Mouse (Mus musculus): ENCODE results near the gene Cops7a. TPM values are rescaled to one million over a fixed set of nuclear protein-coding genes. Genes with fewer than 3 reads are reported as not detected.
A peak's percentile ranks its signal among the peaks of the same experiment; 100 is the strongest.

Gene Cops7a
- polyA plus RNA-seq, 1 experiment, result 154 TPM

DNA sequence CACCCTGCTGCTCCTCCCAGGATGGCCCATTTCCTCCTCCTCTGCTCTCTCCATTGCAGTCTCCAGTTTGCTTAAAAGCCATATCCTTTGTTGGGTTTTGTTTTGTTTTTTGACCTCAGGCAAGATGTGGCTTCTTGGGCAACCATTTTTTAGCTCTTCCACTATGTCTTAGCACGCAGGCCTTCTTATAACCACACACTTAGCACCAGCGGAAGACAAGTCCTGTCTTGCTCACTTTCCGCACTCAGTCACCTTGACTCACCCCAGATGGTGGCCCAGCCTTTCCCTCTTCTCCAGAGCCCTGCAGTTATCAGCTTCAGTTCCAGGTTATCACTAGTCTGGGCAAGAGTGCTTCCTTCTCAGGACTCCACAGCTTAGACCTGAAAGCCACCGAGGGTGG, 10.1 kb downstream of the Cops7a start:
- no peak for TF ChIP-seq CTCF (IDR thresholded peaks at IDR 0.05; ENCODE audit: low read depth, low read length)
- H3K36me3 ChIP-seq (ENCODE audit: control insufficient read depth, insufficient read depth, low read length, poor library complexity, severe bottlenecking), result peaks cover 25% of the 10 kb centered on the region
- H3K9me3 ChIP-seq (replicated peaks; ENCODE audit: control insufficient read depth, insufficient read depth, low read length, poor library complexity, severe bottlenecking), result peaks cover 38% of the 10 kb centered on the region
- no peaks in the 10 kb centered on the region for H3K27me3 ChIP-seq (ENCODE audit: control insufficient read depth, insufficient read depth, low read length, poor library complexity, severe bottlenecking)
- peak overlapping the region; percentile 99 for H3K27ac ChIP-seq (ENCODE audit: insufficient read depth, low read length)
- no peak overlapping the region for H3K9ac ChIP-seq (ENCODE audit: low read depth, poor library complexity, severe bottlenecking)
- no peaks in the 10 kb centered on the region for H3K4me1 ChIP-seq (ENCODE audit: control insufficient read depth, insufficient read depth, low read length)
- no peak overlapping the region for H3K4me3 ChIP-seq (ENCODE audit: low read depth, low read length)

DNA sequence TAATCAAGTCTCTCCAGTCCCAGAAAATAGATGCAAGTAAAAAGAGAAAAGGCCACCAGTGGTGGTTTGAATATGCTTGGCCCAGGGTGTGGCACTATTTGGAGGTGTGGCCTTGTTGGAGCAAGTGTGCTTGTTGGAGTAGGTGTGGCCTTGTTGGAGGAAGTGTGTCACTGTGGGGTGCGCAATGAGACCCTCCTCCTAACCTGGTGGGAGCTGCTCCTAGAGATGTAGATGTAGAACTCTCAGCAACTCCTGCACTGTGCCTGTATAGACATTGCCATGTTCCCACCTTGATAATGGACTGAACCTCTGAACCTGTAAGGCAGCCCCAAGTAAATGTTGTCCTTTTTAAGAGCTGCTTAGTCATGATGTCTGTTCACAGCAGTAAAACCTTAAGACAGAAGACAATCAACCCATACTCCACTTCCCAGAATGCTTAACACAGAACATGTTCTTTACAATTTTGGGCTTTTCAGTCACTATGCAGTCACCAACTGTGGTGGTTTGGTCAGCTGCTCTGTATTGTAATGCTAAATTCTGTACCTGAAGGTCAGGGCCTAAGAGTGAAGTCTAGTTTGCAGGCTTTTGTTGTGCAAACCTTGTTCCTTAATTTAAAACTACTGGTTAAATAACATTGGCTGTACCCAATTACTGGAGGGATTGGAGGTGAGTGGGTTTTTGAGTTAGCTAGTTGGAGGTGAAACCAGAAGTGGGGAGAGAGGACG, 11.2 kb downstream of the Cops7a start:
- TF ChIP-seq POLR2A (IDR thresholded peaks at IDR 0.05; ENCODE audit: insufficient read depth, low read length) (no peak), EP300 (IDR thresholded peaks at IDR 0.05; ENCODE audit: insufficient read depth, low read depth, low read length) (0 out of 2 replicates have a peak, but pooled peaks have one; percentile 29), CTCF (IDR thresholded peaks at IDR 0.05; ENCODE audit: low read depth, low read length) (no peak)
- Histone ChIP-seq H3K36me3 (ENCODE audit: control insufficient read depth, insufficient read depth, low read length, poor library complexity, severe bottlenecking) (peaks cover 17% of the 10 kb centered on the region), H3K4me1 (ENCODE audit: control insufficient read depth, insufficient read depth, low read length) (no peaks in the 10 kb centered on the region), H3K4me3 (ENCODE audit: low read depth, low read length) (no peak overlapping the region), H3K27ac (ENCODE audit: insufficient read depth, low read length) (peak overlapping the region; percentile 99), H3K9ac (ENCODE audit: low read depth, poor library complexity, severe bottlenecking) (no peak overlapping the region), H3K27me3 (ENCODE audit: control insufficient read depth, insufficient read depth, low read length, poor library complexity, severe bottlenecking) (no peaks in the 10 kb centered on the region), H3K9me3 (replicated peaks; ENCODE audit: control insufficient read depth, insufficient read depth, low read length, poor library complexity, severe bottlenecking) (peaks cover 39% of the 10 kb centered on the region)

DNA sequence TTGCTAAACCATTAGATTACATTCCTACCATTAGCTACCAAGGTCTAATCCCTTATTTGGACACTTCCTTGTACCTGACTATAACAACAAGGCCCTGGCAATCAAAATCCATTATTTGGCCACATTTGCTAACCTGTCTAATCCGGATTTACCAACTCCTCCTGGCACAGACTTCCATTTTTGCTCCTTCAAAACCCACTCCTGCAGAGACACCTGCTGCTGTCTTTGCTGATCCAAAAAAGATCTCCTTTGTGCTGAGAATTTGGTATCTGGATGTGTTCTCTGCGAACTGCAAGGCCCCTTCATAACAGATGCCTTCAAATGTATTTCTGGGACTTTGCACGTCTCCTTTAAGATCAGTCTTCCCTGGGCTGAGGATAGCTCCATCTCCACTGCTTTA, 21.8 kb downstream of the Cops7a start:
- no peak overlapping the region for H3K9ac ChIP-seq (ENCODE audit: low read depth, poor library complexity, severe bottlenecking)
- H3K9me3 ChIP-seq (replicated peaks; ENCODE audit: control insufficient read depth, insufficient read depth, low read length, poor library complexity, severe bottlenecking), result no peaks in the 10 kb centered on the region
- no peak overlapping the region for H3K4me3 ChIP-seq (ENCODE audit: low read depth, low read length)
- no peak overlapping the region for H3K27ac ChIP-seq (ENCODE audit: insufficient read depth, low read length)
- no peaks in the 10 kb centered on the region for H3K27me3 ChIP-seq (ENCODE audit: control insufficient read depth, insufficient read depth, low read length, poor library complexity, severe bottlenecking)
- no peak for TF ChIP-seq EP300 (IDR thresholded peaks at IDR 0.05; ENCODE audit: insufficient read depth, low read depth, low read length)
- no peak for TF ChIP-seq CTCF (IDR thresholded peaks at IDR 0.05; ENCODE audit: low read depth, low read length)
- no peak for TF ChIP-seq POLR2A (IDR thresholded peaks at IDR 0.05; ENCODE audit: insufficient read depth, low read length)
- H3K36me3 ChIP-seq (ENCODE audit: control insufficient read depth, insufficient read depth, low read length, poor library complexity, severe bottlenecking), result no peaks in the 10 kb centered on the region
- H3K4me1 ChIP-seq (ENCODE audit: control insufficient read depth, insufficient read depth, low read length), result no peaks in the 10 kb centered on the region

DNA sequence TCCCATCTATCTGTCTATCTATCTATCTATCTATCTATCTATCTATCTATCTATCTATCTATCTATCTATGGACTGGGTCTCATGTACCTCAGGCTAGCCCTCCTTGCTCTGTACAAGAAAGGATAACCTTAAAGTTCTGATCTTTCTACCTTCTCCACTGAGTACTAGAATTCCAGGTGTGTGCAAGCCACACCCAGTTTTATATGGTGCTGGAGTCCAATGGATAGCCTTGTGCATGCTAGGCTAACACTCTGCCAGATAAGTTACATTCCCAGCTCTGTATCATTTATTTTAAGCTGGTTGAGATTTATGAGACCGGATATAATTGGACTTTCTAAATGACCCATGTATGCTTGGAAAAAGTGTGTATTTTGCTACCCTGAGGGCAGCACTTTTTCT, 23.7 kb downstream of the Cops7a start:
- TF ChIP-seq EP300 (IDR thresholded peaks at IDR 0.05; ENCODE audit: insufficient read depth, low read depth, low read length) (no peak), POLR2A (IDR thresholded peaks at IDR 0.05; ENCODE audit: insufficient read depth, low read length) (no peak), CTCF (IDR thresholded peaks at IDR 0.05; ENCODE audit: low read depth, low read length) (no peak)
- 0 out of 2 replicates have a peak, but pooled peaks cover 3% of the 10 kb centered on the region for H3K36me3 ChIP-seq (ENCODE audit: control insufficient read depth, insufficient read depth, low read length, poor library complexity, severe bottlenecking)
- no peaks in the 10 kb centered on the region for H3K27me3 ChIP-seq (ENCODE audit: control insufficient read depth, insufficient read depth, low read length, poor library complexity, severe bottlenecking)
- H3K9ac ChIP-seq (ENCODE audit: low read depth, poor library complexity, severe bottlenecking), result no peak overlapping the region
- no peaks in the 10 kb centered on the region for H3K4me1 ChIP-seq (ENCODE audit: control insufficient read depth, insufficient read depth, low read length)
- H3K27ac ChIP-seq (ENCODE audit: insufficient read depth, low read length), result no peak overlapping the region
- no peaks in the 10 kb centered on the region for H3K9me3 ChIP-seq (replicated peaks; ENCODE audit: control insufficient read depth, insufficient read depth, low read length, poor library complexity, severe bottlenecking)
- no peak overlapping the region for H3K4me3 ChIP-seq (ENCODE audit: low read depth, low read length)

DNA sequence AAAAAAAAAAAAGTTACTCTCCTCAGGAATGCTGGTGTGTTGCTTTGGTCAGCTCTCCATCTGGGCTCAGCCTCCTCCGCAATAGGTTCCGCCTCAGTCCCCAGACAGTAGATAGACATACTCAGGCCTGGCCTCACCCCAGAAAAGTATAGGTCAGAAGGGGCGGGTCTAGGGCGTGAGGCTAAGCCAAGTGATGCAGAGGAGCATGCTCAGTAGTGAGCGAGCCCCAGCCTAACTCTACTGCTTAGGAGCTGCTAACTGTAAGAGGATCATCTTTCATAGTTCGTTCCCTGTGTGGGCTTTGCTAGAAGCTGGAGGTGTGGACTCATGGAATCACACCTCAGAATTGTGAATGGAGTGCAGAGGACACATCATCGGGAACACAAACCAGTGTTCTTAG, 26.8 kb downstream of the Cops7a start:
- no peak overlapping the region for H3K4me3 ChIP-seq (ENCODE audit: low read depth, low read length)
- TF ChIP-seq CTCF (IDR thresholded peaks at IDR 0.05; ENCODE audit: low read depth, low read length) (no peak), EP300 (IDR thresholded peaks at IDR 0.05; ENCODE audit: insufficient read depth, low read depth, low read length) (no peak), POLR2A (IDR thresholded peaks at IDR 0.05; ENCODE audit: insufficient read depth, low read length) (no peak)
- no peak overlapping the region for H3K9ac ChIP-seq (ENCODE audit: low read depth, poor library complexity, severe bottlenecking)
- no peaks in the 10 kb centered on the region for H3K9me3 ChIP-seq (replicated peaks; ENCODE audit: control insufficient read depth, insufficient read depth, low read length, poor library complexity, severe bottlenecking)
- H3K27ac ChIP-seq (ENCODE audit: insufficient read depth, low read length), result peak overlapping the region; percentile 63
- no peaks in the 10 kb centered on the region for H3K4me1 ChIP-seq (ENCODE audit: control insufficient read depth, insufficient read depth, low read length)
- peaks cover 29% of the 10 kb centered on the region for H3K36me3 ChIP-seq (ENCODE audit: control insufficient read depth, insufficient read depth, low read length, poor library complexity, severe bottlenecking)
- no peaks in the 10 kb centered on the region for H3K27me3 ChIP-seq (ENCODE audit: control insufficient read depth, insufficient read depth, low read length, poor library complexity, severe bottlenecking)

DNA sequence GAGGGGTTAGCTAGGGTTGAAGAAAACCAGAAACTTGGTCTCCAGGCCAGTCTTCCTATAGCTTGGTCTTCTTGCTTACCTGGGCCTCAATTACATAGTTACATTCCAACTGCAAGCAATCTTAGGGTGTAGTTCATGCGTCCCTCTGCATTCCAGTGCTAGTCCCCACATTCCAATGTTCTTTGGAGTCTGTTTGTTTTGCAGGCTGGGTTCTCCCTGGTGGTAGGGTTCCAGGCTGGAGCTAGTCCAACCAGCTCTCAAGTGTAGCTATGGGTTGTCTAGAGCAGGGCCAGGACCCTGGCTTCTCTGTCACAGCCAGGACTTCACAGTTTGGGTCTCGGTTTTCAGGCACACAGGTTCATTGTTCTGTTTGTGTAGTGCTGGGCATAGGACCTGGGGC, 27.8 kb downstream of the Cops7a start:
- Histone ChIP-seq H3K4me1 (ENCODE audit: control insufficient read depth, insufficient read depth, low read length) (no peaks in the 10 kb centered on the region), H3K9me3 (replicated peaks; ENCODE audit: control insufficient read depth, insufficient read depth, low read length, poor library complexity, severe bottlenecking) (no peaks in the 10 kb centered on the region), H3K4me3 (ENCODE audit: low read depth, low read length) (no peak overlapping the region), H3K27me3 (ENCODE audit: control insufficient read depth, insufficient read depth, low read length, poor library complexity, severe bottlenecking) (no peaks in the 10 kb centered on the region), H3K9ac (ENCODE audit: low read depth, poor library complexity, severe bottlenecking) (no peak overlapping the region), H3K27ac (ENCODE audit: insufficient read depth, low read length) (peak overlapping the region; percentile 63), H3K36me3 (ENCODE audit: control insufficient read depth, insufficient read depth, low read length, poor library complexity, severe bottlenecking) (peaks cover 31% of the 10 kb centered on the region)
- TF ChIP-seq EP300 (IDR thresholded peaks at IDR 0.05; ENCODE audit: insufficient read depth, low read depth, low read length) (no peak), CTCF (IDR thresholded peaks at IDR 0.05; ENCODE audit: low read depth, low read length) (no peak), POLR2A (IDR thresholded peaks at IDR 0.05; ENCODE audit: insufficient read depth, low read length) (no peak)

Data from ES-Bruce4 (cell line).